Mouse (Mus musculus): ENCODE measurements around the gene Rplp0. TPM values are rescaled to one million over a fixed set of nuclear protein-coding genes. Genes with fewer than 3 reads are reported as not detected.
"Not testable (repeated sequence)": the region's sequence is repeated elsewhere in the genome, so short reads cannot be mapped to it uniquely, and the experiment has no call there.

Rplp0 gene
- polyA plus RNA-seq, 1 experiment, result 478 TPM

- 81% methylated on average over 11 of the region's 11 CpGs for WGBS
- no peak for TF ChIP-seq POLR2A (IDR thresholded peaks at IDR 0.05; ENCODE audit: borderline replicate concordance, insufficient read depth, low read length)
- TF ChIP-seq CTCF (IDR thresholded peaks at IDR 0.05; ENCODE audit: borderline replicate concordance, insufficient read depth, low read depth, low read length), result no peak
- Histone ChIP-seq H3K4me3 (replicated peaks; ENCODE audit: insufficient read depth, low read depth, low read length) (no peak overlapping the region), H3K27me3 (ENCODE audit: control insufficient read depth, insufficient read depth, low read length) (no peaks in the 10 kb centered on the region), H3K4me1 (ENCODE audit: control insufficient read depth, insufficient read depth, low read length) (peaks cover 15% of the 10 kb centered on the region), H3K27ac (ENCODE audit: insufficient read depth, low read length) (no peak overlapping the region)
- no peak for DNase-seq
Measured at GRCm38 (mm10) chr5:115569308-115569707, 10.0 kb downstream of the Rplp0 start.

- H3K4me3 ChIP-seq (replicated peaks; ENCODE audit: insufficient read depth, low read depth, low read length), result no peak overlapping the region
- DNase-seq, result no peak
- 82% methylated on average over 4 of the region's 4 CpGs for WGBS
- no peak overlapping the region for H3K27ac ChIP-seq (ENCODE audit: insufficient read depth, low read length)
- no peaks in the 10 kb centered on the region for H3K27me3 ChIP-seq (ENCODE audit: control insufficient read depth, insufficient read depth, low read length)
- peaks cover 13% of the 10 kb centered on the region for H3K4me1 ChIP-seq (ENCODE audit: control insufficient read depth, insufficient read depth, low read length)
- TF ChIP-seq CTCF (IDR thresholded peaks at IDR 0.05; ENCODE audit: borderline replicate concordance, insufficient read depth, low read depth, low read length) (no peak), POLR2A (IDR thresholded peaks at IDR 0.05; ENCODE audit: borderline replicate concordance, insufficient read depth, low read length) (no peak)
Measured at GRCm38 (mm10) chr5:115569721-115570120, 10.5 kb downstream of the Rplp0 start.

- WGBS, result 96% methylated on average over 7 of the region's 7 CpGs
- no peaks in the 10 kb centered on the region for H3K27me3 ChIP-seq (ENCODE audit: control insufficient read depth, insufficient read depth, low read length)
- no peak overlapping the region for H3K27ac ChIP-seq (ENCODE audit: insufficient read depth, low read length)
- H3K4me3 ChIP-seq (replicated peaks; ENCODE audit: insufficient read depth, low read depth, low read length), result no peak overlapping the region
- TF ChIP-seq POLR2A (IDR thresholded peaks at IDR 0.05; ENCODE audit: borderline replicate concordance, insufficient read depth, low read length) (no peak), CTCF (IDR thresholded peaks at IDR 0.05; ENCODE audit: borderline replicate concordance, insufficient read depth, low read depth, low read length) (no peak)
- peaks cover 7% of the 10 kb centered on the region; the same call in 1 of the 2 replicates for H3K4me1 ChIP-seq (ENCODE audit: control insufficient read depth, insufficient read depth, low read length)
- DNase-seq, result no peak
Measured at GRCm38 (mm10) chr5:115571086-115571485, 11.8 kb downstream of the Rplp0 start.

GRCm38 (mm10) chr5:115572679-115573535, 13.6 kb downstream of the Rplp0 start:
- Histone ChIP-seq H3K27ac (ENCODE audit: insufficient read depth, low read length) (no peak overlapping the region), H3K4me1 (ENCODE audit: control insufficient read depth, insufficient read depth, low read length) (peaks cover 5% of the 10 kb centered on the region; the same call in 1 of the 2 replicates), H3K27me3 (ENCODE audit: control insufficient read depth, insufficient read depth, low read length) (no peaks in the 10 kb centered on the region), H3K4me3 (replicated peaks; ENCODE audit: insufficient read depth, low read depth, low read length) (no peak overlapping the region)
- DNase-seq, result no peak
- WGBS, result 13% methylated on average over 17 of the region's 17 CpGs
- TF ChIP-seq CTCF (IDR thresholded peaks at IDR 0.05; ENCODE audit: borderline replicate concordance, insufficient read depth, low read depth, low read length) (no peak), POLR2A (IDR thresholded peaks at IDR 0.05; ENCODE audit: borderline replicate concordance, insufficient read depth, low read length) (no peak)

- peak; percentile 49 to 56 for DNase-seq
- H3K4me3 ChIP-seq (replicated peaks; ENCODE audit: insufficient read depth, low read depth, low read length), result no peak overlapping the region
- H3K4me1 ChIP-seq (ENCODE audit: control insufficient read depth, insufficient read depth, low read length), result peaks cover 21% of the 10 kb centered on the region
- no peaks in the 10 kb centered on the region for H3K27me3 ChIP-seq (ENCODE audit: control insufficient read depth, insufficient read depth, low read length)
- H3K27ac ChIP-seq (ENCODE audit: insufficient read depth, low read length), result no peak overlapping the region
- WGBS, result 12% methylated on average over 8 of the region's 8 CpGs
- TF ChIP-seq POLR2A (IDR thresholded peaks at IDR 0.05; ENCODE audit: borderline replicate concordance, insufficient read depth, low read length) (no peak), CTCF (IDR thresholded peaks at IDR 0.05; ENCODE audit: borderline replicate concordance, insufficient read depth, low read depth, low read length) (no peak)
Measured at GRCm38 (mm10) chr5:115574992-115575391, 15.7 kb downstream of the Rplp0 start.

- not testable (repeated sequence) for H3K4me3 ChIP-seq (replicated peaks; ENCODE audit: insufficient read depth, low read depth, low read length); H3K27ac ChIP-seq (ENCODE audit: insufficient read depth, low read length); DNase-seq; H3K27me3 ChIP-seq (ENCODE audit: control insufficient read depth, insufficient read depth, low read length)
- 88% methylated on average over 4 of the region's 4 CpGs for WGBS
- peaks cover 20% of the 10 kb centered on the region for H3K4me1 ChIP-seq (ENCODE audit: control insufficient read depth, insufficient read depth, low read length)
Measured at GRCm38 (mm10) chr5:115577686-115578085, 18.4 kb downstream of the Rplp0 start.

GRCm38 (mm10) chr5:115578922-115579321, 19.7 kb downstream of the Rplp0 start:
- no peak overlapping the region for H3K4me3 ChIP-seq (replicated peaks; ENCODE audit: insufficient read depth, low read depth, low read length)
- 0 out of 2 replicates have a peak overlapping the region, but pooled peaks have one; percentile 10 for H3K27ac ChIP-seq (ENCODE audit: insufficient read depth, low read length)
- TF ChIP-seq POLR2A (IDR thresholded peaks at IDR 0.05; ENCODE audit: borderline replicate concordance, insufficient read depth, low read length) (no peak), CTCF (IDR thresholded peaks at IDR 0.05; ENCODE audit: borderline replicate concordance, insufficient read depth, low read depth, low read length) (no peak)
- 37% methylated on average over 14 of the region's 14 CpGs for WGBS
- DNase-seq, result peak; percentile 54 to 58
- H3K4me1 ChIP-seq (ENCODE audit: control insufficient read depth, insufficient read depth, low read length), result peaks cover 17% of the 10 kb centered on the region
- H3K27me3 ChIP-seq (ENCODE audit: control insufficient read depth, insufficient read depth, low read length), result no peaks in the 10 kb centered on the region

- Histone ChIP-seq H3K27me3 (ENCODE audit: control insufficient read depth, insufficient read depth, low read length) (no peaks in the 10 kb centered on the region), H3K27ac (ENCODE audit: insufficient read depth, low read length) (no peak overlapping the region), H3K4me1 (ENCODE audit: control insufficient read depth, insufficient read depth, low read length) (peaks cover 17% of the 10 kb centered on the region), H3K4me3 (replicated peaks; ENCODE audit: insufficient read depth, low read depth, low read length) (no peak overlapping the region)
- 18% methylated on average over 5 of the region's 5 CpGs for WGBS
- DNase-seq, result peak in 1 of 2 experiments; percentile 38
- no peak for TF ChIP-seq POLR2A (IDR thresholded peaks at IDR 0.05; ENCODE audit: borderline replicate concordance, insufficient read depth, low read length)
- no peak for TF ChIP-seq CTCF (IDR thresholded peaks at IDR 0.05; ENCODE audit: borderline replicate concordance, insufficient read depth, low read depth, low read length)
Measured at GRCm38 (mm10) chr5:115579363-115579762, 20.1 kb downstream of the Rplp0 start.
